Mouse (Mus musculus) large intestine, adult 2 months (tissue): Measurements from ENCODE around the gene Olfr1360. TPM values are rescaled to one million over a fixed set of nuclear protein-coding genes. Genes with fewer than 3 reads are reported as not detected.

ENCODE experiments used
- DNase-seq: peaks from one replicate; pipeline ENCODE4 v3.0.0-alpha.2; 2012; ENCODE audit warnings: low read depth, low spot score
- whole genome bisulfite sequencing: fragments of 180-500 bp; shearing (Covaris S2); methylation state at CpG from one replicate; pipeline ENCODE4 v1.1.7; 2018; 5-methylcytosine and 5-hydroxymethylcytosine counted together
- polyA plus RNA-seq: library from polyadenylated mRNA; depleted of rRNA; stranded (reverse); fragments of >200 nt; gene quantifications from 2 replicates; pipeline ENCODE4 v1.2.3, GENCODE M21; 2012; rRNA removed

Gene Olfr1360
- polyA plus RNA-seq, 1 experiment: not detected

DNA sequence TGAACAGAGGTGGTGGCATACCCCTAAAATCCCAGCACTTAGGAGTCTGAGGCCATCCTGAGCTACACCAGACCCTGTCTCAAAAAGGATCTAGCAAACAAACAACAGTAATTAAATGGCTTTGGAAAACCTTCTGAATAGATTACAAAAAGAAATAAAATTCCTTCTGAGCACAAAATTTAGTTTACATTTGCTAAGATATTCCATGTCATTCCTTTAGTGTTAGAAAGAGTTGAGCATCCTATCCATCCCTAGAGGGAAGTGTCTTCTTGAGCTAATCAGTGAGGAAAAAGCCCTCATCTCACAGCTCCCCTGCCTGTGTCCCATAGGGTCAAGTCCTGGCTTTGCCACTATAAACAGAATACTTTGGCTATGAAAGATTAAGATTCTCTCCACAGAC, 20.6 kb upstream of the Olfr1360 start, which contains the start of gene Olfr1359:
Gene Olfr1359, plus strand, starts transcription at position 301 of the 400 bp plus-strand sequence.
- no peak for DNase-seq

DNA sequence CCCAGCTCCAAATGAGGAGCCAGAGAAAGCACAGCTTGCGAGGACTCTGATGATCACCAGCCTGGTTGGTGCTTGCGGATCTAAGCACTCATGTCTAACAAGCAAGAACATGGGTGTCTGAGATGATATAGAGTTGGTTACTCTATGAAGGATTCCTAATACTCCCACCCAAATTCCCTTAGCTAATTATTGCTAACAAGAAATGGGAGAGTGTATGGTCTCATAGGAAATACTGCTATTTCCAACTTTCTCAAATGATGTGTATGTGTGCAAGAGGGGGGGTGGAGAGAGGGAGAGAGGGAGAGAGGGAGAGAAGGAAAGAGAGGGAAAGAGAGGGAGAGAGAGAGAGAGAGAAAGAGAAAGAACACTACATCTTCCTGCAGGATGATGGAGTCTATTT, 13.9 kb downstream of the Olfr1360 start, which contains the start of gene Olfr1361:
Gene Olfr1361, minus strand, starts transcription at position 101 of the 400 bp plus-strand sequence.
- no peak for DNase-seq
- 53% methylated on average over 2 of the region's 2 CpGs for WGBS

DNA sequence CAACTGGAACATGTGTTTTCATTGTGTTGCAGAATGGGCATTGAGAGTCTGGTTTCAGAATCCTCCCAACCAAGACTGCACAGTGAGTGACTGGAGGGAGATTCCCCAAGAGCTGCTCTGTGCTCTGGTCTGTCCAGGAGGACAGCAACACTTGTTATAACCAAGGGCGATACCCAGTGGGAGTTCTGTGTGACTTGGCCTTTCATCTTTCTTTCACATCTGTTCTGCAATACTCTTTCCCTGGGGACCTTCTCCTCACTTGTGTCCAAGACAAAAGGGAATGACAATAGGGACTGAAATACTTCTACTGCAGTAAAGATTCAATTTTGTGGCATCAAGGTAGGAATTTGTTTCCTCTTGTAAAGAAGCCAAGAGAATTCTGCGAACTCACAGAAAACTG, 34.8 kb downstream of the Olfr1360 start, which contains the start of gene Olfr11:
Gene Olfr11, minus strand, starts transcription at position 101 of the 400 bp plus-strand sequence.
- DNase-seq: no peak
- 83% methylated on average over 2 of the region's 2 CpGs for WGBS

Other genes with a start within 250 kb of the Olfr1360 start
- 0.27 and 0.70 TPM in 2 replicates for gene Pgbd1, start 236.3 kb downstream of the Olfr1360 start, polyA plus RNA-seq
- 8.3 and 11.0 TPM in 2 replicates for gene Zscan26, start 223.7 kb downstream of the Olfr1360 start, polyA plus RNA-seq
- gene Nkapl, start 208.9 kb downstream of the Olfr1360 start, polyA plus RNA-seq: 0.10 TPM in 1 of 2 replicates, not detected in the other
- gene Zkscan4, start 198.5 kb downstream of the Olfr1360 start, polyA plus RNA-seq: 0.21 and 0.44 TPM in 2 replicates
- not detected in 2 replicates for gene Gm10065, start 198.0 kb downstream of the Olfr1360 start, polyA plus RNA-seq
- 0.08 and 0.09 TPM in 2 replicates for gene AK157302, start 182.2 kb downstream of the Olfr1360 start, polyA plus RNA-seq
- gene Gm11273, start 176.0 kb downstream of the Olfr1360 start, polyA plus RNA-seq: 23.7 and 33.7 TPM in 2 replicates
- gene Zkscan8, start 146.3 kb downstream of the Olfr1360 start, polyA plus RNA-seq: 1.7 and 2.7 TPM in 2 replicates
- gene Olfr1366, start 134.6 kb downstream of the Olfr1360 start, polyA plus RNA-seq: not detected in 2 replicates
- gene Olfr1535, start 117.5 kb downstream of the Olfr1360 start, polyA plus RNA-seq: not detected in 2 replicates
- not detected in 2 replicates for gene Olfr1364, start 95.6 kb downstream of the Olfr1360 start, polyA plus RNA-seq
- gene Olfr1362, start 63.4 kb downstream of the Olfr1360 start, polyA plus RNA-seq: not detected in 2 replicates
- gene Olfr11, start 34.9 kb downstream of the Olfr1360 start, polyA plus RNA-seq: not detected in 2 replicates
- gene Olfr1361, start 14.0 kb downstream of the Olfr1360 start, polyA plus RNA-seq: not detected in 2 replicates
- not detected in 2 replicates for gene Olfr1359, start 20.7 kb upstream of the Olfr1360 start, polyA plus RNA-seq
- 14.2 and 16.3 TPM in 2 replicates for gene Hist1h2bl, start 38.7 kb upstream of the Olfr1360 start, polyA plus RNA-seq
- gene Hist1h2ai, start 39.0 kb upstream of the Olfr1360 start, polyA plus RNA-seq: 23.0 and 39.3 TPM in 2 replicates
- gene Hist1h3h, start 40.3 kb upstream of the Olfr1360 start, polyA plus RNA-seq: 33.4 and 59.9 TPM in 2 replicates
- 4.5 and 5.5 TPM in 2 replicates for gene Hist1h2bm, start 44.6 kb upstream of the Olfr1360 start, polyA plus RNA-seq
- 3.6 and 5.5 TPM in 2 replicates for gene Hist1h4j, start 57.7 kb upstream of the Olfr1360 start, polyA plus RNA-seq
- gene Hist1h4k, start 73.1 kb upstream of the Olfr1360 start, polyA plus RNA-seq: 44.1 and 68.7 TPM in 2 replicates
- gene Hist1h2ak, start 76.4 kb upstream of the Olfr1360 start, polyA plus RNA-seq: 14.9 and 16.4 TPM in 2 replicates
- gene Hist1h2bn, start 76.7 kb upstream of the Olfr1360 start, polyA plus RNA-seq: 3.5 and 9.7 TPM in 2 replicates
- gene Hist1h1b, start 103.2 kb upstream of the Olfr1360 start, polyA plus RNA-seq: 4.2 and 4.5 TPM in 2 replicates
- 46.3 and 55.3 TPM in 2 replicates for gene Hist1h3i, start 106.0 kb upstream of the Olfr1360 start, polyA plus RNA-seq
- 7.4 and 15.3 TPM in 2 replicates for gene Hist1h2an, start 109.8 kb upstream of the Olfr1360 start, polyA plus RNA-seq
- gene Hist1h2bp, start 110.1 kb upstream of the Olfr1360 start, polyA plus RNA-seq: 2.1 and 5.4 TPM in 2 replicates
- 23.8 and 61.7 TPM in 2 replicates for gene Hist1h2bq, start 132.8 kb upstream of the Olfr1360 start, polyA plus RNA-seq
- not detected in 2 replicates for gene Hist1h2ao, start 133.1 kb upstream of the Olfr1360 start, polyA plus RNA-seq
- gene Hist1h4m, start 134.3 kb upstream of the Olfr1360 start, polyA plus RNA-seq: 0.98 TPM in 1 of 2 replicates, not detected in the other
- 38.1 and 56.7 TPM in 2 replicates for gene Hist1h4n, start 154.8 kb upstream of the Olfr1360 start, polyA plus RNA-seq
- 253 and 504 TPM in 2 replicates for gene Hist1h2ap, start 156.1 kb upstream of the Olfr1360 start, polyA plus RNA-seq
- gene Hist1h2br, start 156.3 kb upstream of the Olfr1360 start, polyA plus RNA-seq: 19.9 and 53.9 TPM in 2 replicates